Mouse (Mus musculus): ENCODE measurements around the gene Senp7.
"Not testable (repeated sequence)": the region's sequence is repeated elsewhere in the genome, so short reads cannot be mapped to it uniquely, and the experiment has no call there.

The Senp7 gene

GRCm38 (mm10) chr16:56048038-56048437, at the start of gene Senp7:
Gene Senp7 (plus strand): TSS chr16:56048338.
- not testable (repeated sequence) for DNase-seq

- DNase-seq: no peak
These were observed 41.3 kb upstream of the Senp7 start for GRCm38 (mm10) chr16:56006798-56007197.

GRCm38 (mm10) chr16:56008862-56009261, 39.3 kb upstream of the Senp7 start:
- no peak for DNase-seq

- no peak for DNase-seq
These were observed 35.1 kb upstream of the Senp7 start for GRCm38 (mm10) chr16:56012789-56013743.

GRCm38 (mm10) chr16:56014076-56014475, 34.1 kb upstream of the Senp7 start:
- DNase-seq: no peak

- no peak for DNase-seq
These were observed 28.5 kb upstream of the Senp7 start for GRCm38 (mm10) chr16:56019660-56020059.

- no peak for DNase-seq
These were observed 20.1 kb upstream of the Senp7 start for GRCm38 (mm10) chr16:56027854-56028629.

GRCm38 (mm10) chr16:56028722-56029551, 19.2 kb upstream of the Senp7 start:
- peak; percentile 56 for DNase-seq

GRCm38 (mm10) chr16:56029661-56030082, 18.5 kb upstream of the Senp7 start, which contains the start of gene Pcnp:
Gene Pcnp (minus strand): TSS chr16:56029739.
- DNase-seq: peak; percentile 98

GRCm38 (mm10) chr16:56034566-56034965, 13.6 kb upstream of the Senp7 start:
- no peak for DNase-seq

- no peak for DNase-seq
These were observed 11.6 kb upstream of the Senp7 start for GRCm38 (mm10) chr16:56036501-56036900.

GRCm38 (mm10) chr16:56037138-56038010, 10.8 kb upstream of the Senp7 start, which contains the start of gene Trmt10c:
Gene Trmt10c (minus strand): TSS chr16:56037819.
- peak; percentile 97 for DNase-seq

- DNase-seq: no peak
These were observed 10.0 kb upstream of the Senp7 start for GRCm38 (mm10) chr16:56038090-56038489.

GRCm38 (mm10) chr16:56055911-56056310, 7.8 kb downstream of the Senp7 start:
- DNase-seq: no peak

- DNase-seq: no peak
These were observed 8.9 kb downstream of the Senp7 start for GRCm38 (mm10) chr16:56056944-56057590.

GRCm38 (mm10) chr16:56058151-56058550, 10.0 kb downstream of the Senp7 start:
- DNase-seq: no peak

- no peak for DNase-seq
These were observed 14.0 kb downstream of the Senp7 start for GRCm38 (mm10) chr16:56061995-56062594.

GRCm38 (mm10) chr16:56062981-56063380, 14.8 kb downstream of the Senp7 start:
- no peak for DNase-seq

- peak; percentile 58 for DNase-seq
These were observed 16.3 kb downstream of the Senp7 start for GRCm38 (mm10) chr16:56064334-56064990.

- DNase-seq: no peak
These were observed 18.0 kb downstream of the Senp7 start for GRCm38 (mm10) chr16:56066113-56066512.
